Mouse (Mus musculus): Measurements from ENCODE around the gene Ubxn10. TPM values are rescaled to one million over a fixed set of nuclear protein-coding genes. Genes with fewer than 3 reads are reported as not detected.

The Ubxn10 gene
- polyA plus RNA-seq, 1 experiment from 2014 or later = 2.3 TPM

DNA sequence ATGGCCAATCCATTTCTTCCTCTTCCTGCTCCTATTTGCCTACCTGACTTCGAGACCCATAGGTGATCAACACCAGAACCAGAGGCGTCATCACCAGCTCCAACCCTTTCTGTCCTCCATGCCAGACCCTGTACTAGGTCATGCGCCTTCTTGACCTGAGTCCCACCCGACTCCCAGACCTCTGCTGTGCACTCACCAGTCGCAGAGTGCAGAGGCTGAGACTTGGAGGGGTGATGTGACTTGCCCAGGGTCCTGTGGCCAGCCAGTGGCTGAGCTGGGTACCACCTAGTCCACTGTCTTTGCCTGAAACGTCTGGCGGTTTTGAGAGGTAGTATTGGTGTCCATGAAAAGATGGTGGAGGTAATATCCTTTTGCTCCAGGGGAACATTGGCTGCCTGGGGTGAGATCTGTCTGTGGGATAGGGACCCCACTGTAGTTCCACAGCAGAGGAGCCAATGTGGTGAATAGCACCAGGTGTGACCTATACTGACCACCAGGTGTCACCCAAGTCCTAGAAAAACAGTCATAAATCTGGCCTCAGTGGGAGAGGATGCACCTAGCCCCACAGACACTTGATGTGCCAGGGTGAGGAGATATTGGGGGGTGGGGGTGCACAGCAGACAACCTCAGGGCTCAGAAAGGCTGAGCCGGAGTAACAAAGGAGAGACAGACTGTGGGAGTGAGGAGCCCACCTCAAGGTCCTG is 11.6 kb upstream of the Ubxn10 start:
- Histone ChIP-seq H3K36me3 (ENCODE audit: control insufficient read depth, insufficient read depth, low read length) (no peaks in the 10 kb centered on the region), H3K4me3 (ENCODE audit: low read depth, low read length) (no peak overlapping the region), H3K27me3 (ENCODE audit: control insufficient read depth, insufficient read depth, low read length) (no peaks in the 10 kb centered on the region), H3K4me1 (ENCODE audit: control insufficient read depth, insufficient read depth, low read length) (0 out of 2 replicates have a peak, but pooled peaks cover 3% of the 10 kb centered on the region), H3K4me2 (ENCODE audit: low read depth, severe bottlenecking) (no peak overlapping the region), H3K27ac (replicated peaks; ENCODE audit: low read depth, low read length) (no peak overlapping the region), H3K9me3 (ENCODE audit: control insufficient read depth, low read length) (peaks cover 3% of the 10 kb centered on the region; the same call in 1 of the 2 replicates), H3K9ac (ENCODE audit: low read length) (no peak overlapping the region)
- DNase-seq (ENCODE audit: low spot score) (peak; percentile 51), ATAC-seq (ENCODE audit: insufficient number of reproducible peaks, low FRiP score, low TSS enrichment, low read depth) (no peak)
- WGBS = 53% methylated on average over 8 of the region's 8 CpGs

DNA sequence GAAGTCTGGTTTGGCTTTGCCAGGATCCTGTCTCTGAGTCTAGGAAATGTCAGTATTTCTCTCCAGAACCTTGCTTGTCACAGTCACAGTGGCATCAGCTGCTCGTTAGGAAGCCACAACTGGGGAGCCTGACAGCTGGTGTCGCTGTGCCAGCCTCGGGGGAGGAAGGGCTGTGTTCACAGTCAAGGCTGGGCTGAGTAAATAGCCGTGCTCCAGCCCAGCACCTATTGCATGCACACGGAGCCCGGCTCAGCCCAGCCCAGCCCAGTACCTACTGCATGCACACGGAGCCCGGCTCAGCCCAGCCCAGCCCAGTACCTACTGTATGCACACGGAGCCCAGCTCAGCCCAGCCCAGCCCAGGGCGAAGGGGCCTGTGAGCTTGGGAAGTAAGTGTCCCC is 10.9 kb upstream of the Ubxn10 start:
- WGBS = 74% methylated on average over 10 of the region's 10 CpGs
- no peak for ATAC-seq (ENCODE audit: insufficient number of reproducible peaks, low FRiP score, low TSS enrichment, low read depth)

DNA sequence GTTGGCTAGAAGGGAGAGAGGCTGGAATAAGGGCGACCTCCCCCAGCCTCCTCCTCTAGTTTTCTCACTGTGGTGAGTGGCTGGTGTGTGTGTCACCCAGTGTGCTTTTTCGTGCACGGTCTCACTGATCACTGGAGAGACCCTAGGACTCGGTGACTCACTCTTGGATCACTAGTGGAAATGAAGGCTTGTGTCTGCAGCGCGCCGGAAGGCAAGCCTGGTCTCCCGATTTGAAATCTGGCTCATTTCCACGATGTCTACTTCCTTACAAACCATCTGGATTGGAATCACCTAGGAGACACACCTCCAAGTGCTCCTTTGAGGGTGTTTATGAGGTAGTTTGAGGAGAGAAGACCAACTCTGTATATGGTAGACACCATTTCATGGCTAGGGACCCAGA is 9.9 kb upstream of the Ubxn10 start:
- Histone ChIP-seq H3K9ac (ENCODE audit: low read length) (no peak overlapping the region), H3K27me3 (ENCODE audit: control insufficient read depth, insufficient read depth, low read length) (no peaks in the 10 kb centered on the region), H3K27ac (replicated peaks; ENCODE audit: low read depth, low read length) (no peak overlapping the region), H3K9me3 (ENCODE audit: control insufficient read depth, low read length) (no peaks in the 10 kb centered on the region), H3K4me2 (ENCODE audit: low read depth, severe bottlenecking) (no peak overlapping the region), H3K36me3 (ENCODE audit: control insufficient read depth, insufficient read depth, low read length) (no peaks in the 10 kb centered on the region), H3K4me3 (ENCODE audit: low read depth, low read length) (no peak overlapping the region), H3K4me1 (ENCODE audit: control insufficient read depth, insufficient read depth, low read length) (0 out of 2 replicates have a peak, but pooled peaks cover 3% of the 10 kb centered on the region)
- WGBS = 91% methylated on average over 9 of the region's 9 CpGs
- no peak for DNase-seq (ENCODE audit: low spot score)
- ATAC-seq (ENCODE audit: insufficient number of reproducible peaks, low FRiP score, low TSS enrichment, low read depth) = no peak

More for the DNA sequence above, 10.9 kb upstream of the Ubxn10 start:
- Histone ChIP-seq H3K4me2 (ENCODE audit: low read depth, severe bottlenecking) (no peak overlapping the region), H3K4me1 (ENCODE audit: control insufficient read depth, insufficient read depth, low read length) (0 out of 2 replicates have a peak, but pooled peaks cover 3% of the 10 kb centered on the region), H3K27ac (replicated peaks; ENCODE audit: low read depth, low read length) (no peak overlapping the region), H3K9ac (ENCODE audit: low read length) (no peak overlapping the region), H3K36me3 (ENCODE audit: control insufficient read depth, insufficient read depth, low read length) (no peaks in the 10 kb centered on the region), H3K9me3 (ENCODE audit: control insufficient read depth, low read length) (peaks cover 3% of the 10 kb centered on the region; the same call in 1 of the 2 replicates), H3K4me3 (ENCODE audit: low read depth, low read length) (no peak overlapping the region), H3K27me3 (ENCODE audit: control insufficient read depth, insufficient read depth, low read length) (no peaks in the 10 kb centered on the region)
- no peak for DNase-seq (ENCODE audit: low spot score)

DNA sequence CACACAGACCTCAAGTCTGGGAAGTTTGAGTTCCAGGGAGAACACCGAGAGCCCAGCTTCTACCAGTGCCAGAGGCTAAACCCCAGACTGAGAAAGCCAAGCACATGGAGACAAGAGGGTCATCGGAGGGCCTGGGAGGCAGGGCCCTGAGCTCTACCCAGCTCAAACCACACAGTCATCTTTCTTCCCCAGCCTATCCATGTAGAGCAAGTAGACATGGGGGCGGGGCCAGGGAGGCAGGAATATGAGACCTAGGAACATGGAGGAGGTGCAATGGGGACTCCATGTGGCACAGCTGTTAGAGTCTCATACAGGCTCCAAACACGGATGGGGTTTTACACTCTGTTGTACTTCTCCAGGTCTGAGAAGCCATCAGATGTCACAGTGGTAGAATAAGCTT is 8.9 kb upstream of the Ubxn10 start:
- 59% methylated on average over 4 of the region's 4 CpGs for WGBS
- Histone ChIP-seq H3K4me3 (ENCODE audit: low read depth, low read length) (no peak overlapping the region), H3K4me2 (ENCODE audit: low read depth, severe bottlenecking) (no peak overlapping the region), H3K9me3 (ENCODE audit: control insufficient read depth, low read length) (no peaks in the 10 kb centered on the region), H3K27me3 (ENCODE audit: control insufficient read depth, insufficient read depth, low read length) (no peaks in the 10 kb centered on the region), H3K27ac (replicated peaks; ENCODE audit: low read depth, low read length) (no peak overlapping the region), H3K9ac (ENCODE audit: low read length) (no peak overlapping the region), H3K36me3 (ENCODE audit: control insufficient read depth, insufficient read depth, low read length) (no peaks in the 10 kb centered on the region), H3K4me1 (ENCODE audit: control insufficient read depth, insufficient read depth, low read length) (0 out of 2 replicates have a peak, but pooled peaks cover 3% of the 10 kb centered on the region)
- DNase-seq (ENCODE audit: low spot score) (peak; percentile 63), ATAC-seq (ENCODE audit: insufficient number of reproducible peaks, low FRiP score, low TSS enrichment, low read depth) (peak; percentile 72; the same call in 1 of the 2 replicates)

DNA sequence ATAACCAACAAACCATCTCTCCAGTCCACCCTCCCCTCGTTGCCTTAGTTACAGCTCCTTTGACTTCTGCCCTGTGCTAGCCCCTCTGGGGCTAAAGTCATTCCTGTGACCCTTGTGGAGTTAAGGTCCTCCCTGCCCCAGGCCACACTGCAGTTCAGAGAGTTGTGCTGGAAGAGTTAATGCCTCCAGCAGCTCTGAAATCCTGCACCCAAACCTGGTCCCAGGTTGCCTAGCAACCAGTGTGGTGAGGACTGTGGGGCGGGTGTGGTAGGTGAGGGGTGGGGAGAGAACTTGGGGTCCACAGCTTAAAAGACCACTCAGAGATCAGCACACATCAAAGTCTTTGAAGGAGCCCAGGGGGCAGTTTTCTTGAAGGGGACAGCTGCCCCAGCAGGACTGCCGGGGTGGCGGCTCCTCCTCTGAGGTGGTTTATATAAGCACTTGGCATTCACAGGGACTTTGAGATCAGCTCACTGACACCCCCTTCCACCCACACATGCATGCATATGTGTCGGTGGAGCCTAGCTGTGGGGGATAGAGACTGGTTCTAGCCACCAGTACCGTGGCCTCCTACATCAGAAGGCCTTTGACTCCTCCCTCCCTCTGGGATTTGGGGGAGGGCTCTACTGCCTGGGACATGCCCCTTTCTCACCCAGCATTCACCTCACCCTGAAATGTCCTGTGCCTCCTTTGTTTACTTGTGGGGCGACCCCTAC is 2.3 kb upstream of the Ubxn10 start:
- Histone ChIP-seq H3K4me1 (ENCODE audit: control insufficient read depth, insufficient read depth, low read length) (peaks cover 13% of the 10 kb centered on the region), H3K4me3 (ENCODE audit: low read depth, low read length) (no peak overlapping the region), H3K9ac (ENCODE audit: low read length) (no peak overlapping the region), H3K4me2 (ENCODE audit: low read depth, severe bottlenecking) (no peak overlapping the region), H3K36me3 (ENCODE audit: control insufficient read depth, insufficient read depth, low read length) (no peaks in the 10 kb centered on the region), H3K27me3 (ENCODE audit: control insufficient read depth, insufficient read depth, low read length) (no peaks in the 10 kb centered on the region), H3K27ac (replicated peaks; ENCODE audit: low read depth, low read length) (no peak overlapping the region), H3K9me3 (ENCODE audit: control insufficient read depth, low read length) (no peaks in the 10 kb centered on the region)
- 10% methylated on average over 7 of the region's 7 CpGs for WGBS
- ATAC-seq (ENCODE audit: insufficient number of reproducible peaks, low FRiP score, low TSS enrichment, low read depth) (peak; percentile 41; the same call in 1 of the 2 replicates), DNase-seq (ENCODE audit: low spot score) (no peak)

DNA sequence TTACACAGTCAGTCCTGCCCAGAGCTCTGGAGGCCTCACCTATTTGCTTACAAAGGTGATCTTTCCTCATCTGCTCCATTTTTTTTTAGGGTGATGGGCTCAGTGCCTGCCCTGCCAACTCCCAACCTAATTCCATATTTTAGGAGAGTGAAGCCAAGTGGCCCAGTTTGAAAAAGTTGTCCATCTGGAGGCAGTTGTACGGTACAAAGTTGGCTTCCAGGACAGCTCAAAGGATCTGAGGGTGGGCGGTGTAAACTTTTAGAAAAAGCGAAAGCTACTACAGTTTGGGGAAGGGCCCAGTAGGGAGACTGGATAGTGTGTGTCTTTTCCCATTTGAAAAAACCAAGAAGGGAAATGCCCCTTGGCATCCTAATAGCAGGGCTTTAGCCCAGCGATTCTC is 2.1 kb downstream of the Ubxn10 start:
- no peak overlapping the region for H3K4me3 ChIP-seq (ENCODE audit: low read depth, low read length)
- H3K9ac ChIP-seq (ENCODE audit: low read length) = no peak overlapping the region
- no peak overlapping the region for H3K27ac ChIP-seq (replicated peaks; ENCODE audit: low read depth, low read length)
- peaks cover 13% of the 10 kb centered on the region for H3K4me1 ChIP-seq (ENCODE audit: control insufficient read depth, insufficient read depth, low read length)
- WGBS = 94% methylated on average over 4 of the region's 4 CpGs
- no peak for ATAC-seq (ENCODE audit: insufficient number of reproducible peaks, low FRiP score, low TSS enrichment, low read depth)
- no peaks in the 10 kb centered on the region for H3K27me3 ChIP-seq (ENCODE audit: control insufficient read depth, insufficient read depth, low read length)
- H3K4me2 ChIP-seq (ENCODE audit: low read depth, severe bottlenecking) = no peak overlapping the region
- no peaks in the 10 kb centered on the region for H3K36me3 ChIP-seq (ENCODE audit: control insufficient read depth, insufficient read depth, low read length)
- no peaks in the 10 kb centered on the region for H3K9me3 ChIP-seq (ENCODE audit: control insufficient read depth, low read length)
- no peak for DNase-seq (ENCODE audit: low spot score)

DNA sequence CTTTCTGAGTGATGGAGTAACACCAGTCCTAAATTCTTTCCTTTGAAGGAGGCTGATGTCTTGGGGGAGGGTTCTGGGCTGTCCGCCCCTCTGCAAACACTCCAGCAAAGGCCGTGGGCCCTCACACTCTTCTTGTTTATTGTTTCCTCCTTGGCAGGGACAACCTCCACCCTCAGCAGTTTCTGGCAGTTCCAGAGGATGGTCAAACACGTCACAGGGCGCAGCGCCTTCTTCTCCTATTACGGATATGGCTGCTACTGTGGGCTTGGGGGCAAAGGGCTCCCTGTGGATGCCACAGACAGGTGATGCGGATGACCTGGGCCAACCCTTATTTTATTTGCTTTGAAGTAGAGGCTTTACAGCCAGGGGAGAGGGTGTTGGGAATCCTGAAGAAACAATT is 2.9 kb downstream of the Ubxn10 start:
- H3K4me1 ChIP-seq (ENCODE audit: control insufficient read depth, insufficient read depth, low read length) = peaks cover 8% of the 10 kb centered on the region
- 46% methylated on average over 7 of the region's 7 CpGs for WGBS
- DNase-seq (ENCODE audit: low spot score) (no peak), ATAC-seq (ENCODE audit: insufficient number of reproducible peaks, low FRiP score, low TSS enrichment, low read depth) (no peak)
- no peaks in the 10 kb centered on the region for H3K36me3 ChIP-seq (ENCODE audit: control insufficient read depth, insufficient read depth, low read length)
- no peak overlapping the region for H3K4me2 ChIP-seq (ENCODE audit: low read depth, severe bottlenecking)
- no peak overlapping the region for H3K27ac ChIP-seq (replicated peaks; ENCODE audit: low read depth, low read length)
- no peak overlapping the region for H3K9ac ChIP-seq (ENCODE audit: low read length)
- H3K9me3 ChIP-seq (ENCODE audit: control insufficient read depth, low read length) = no peaks in the 10 kb centered on the region
- H3K27me3 ChIP-seq (ENCODE audit: control insufficient read depth, insufficient read depth, low read length) = no peaks in the 10 kb centered on the region
- H3K4me3 ChIP-seq (ENCODE audit: low read depth, low read length) = no peak overlapping the region

DNA sequence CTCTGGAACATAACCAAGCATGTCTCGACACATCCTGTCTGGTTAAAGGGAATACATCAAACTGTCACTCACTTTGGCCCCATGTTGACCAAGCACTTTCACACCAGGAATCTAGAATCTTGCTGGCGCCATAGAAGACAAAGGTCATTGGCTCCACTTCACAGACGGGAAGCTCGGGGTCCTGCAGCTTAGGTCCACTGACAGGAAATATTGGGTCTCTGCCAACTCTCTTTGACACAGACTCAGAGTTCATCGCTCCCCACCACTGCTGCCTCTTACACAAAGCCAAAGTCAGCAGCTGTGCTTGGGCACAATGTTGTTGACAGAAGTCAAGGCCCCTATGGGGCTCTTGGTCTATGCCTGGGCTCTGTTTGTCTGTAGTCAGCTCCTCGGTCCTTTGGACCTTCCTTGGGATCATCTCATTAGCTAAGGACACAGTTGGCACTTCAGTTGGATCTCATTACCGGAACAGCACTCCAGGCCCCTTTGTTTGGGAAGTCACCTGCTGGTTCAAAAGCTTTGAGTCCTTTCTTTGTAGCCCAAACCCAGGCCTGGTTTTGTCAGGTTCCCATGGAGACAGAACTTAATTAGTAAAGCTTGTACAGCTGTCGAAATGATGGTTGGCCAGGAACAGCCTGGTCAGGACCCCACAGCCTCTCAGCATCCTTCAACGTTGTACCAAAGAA is 7.8 kb downstream of the Ubxn10 start:
- Histone ChIP-seq H3K36me3 (ENCODE audit: control insufficient read depth, insufficient read depth, low read length) (no peaks in the 10 kb centered on the region), H3K27me3 (ENCODE audit: control insufficient read depth, insufficient read depth, low read length) (no peaks in the 10 kb centered on the region), H3K27ac (replicated peaks; ENCODE audit: low read depth, low read length) (no peak overlapping the region), H3K9ac (ENCODE audit: low read length) (no peak overlapping the region), H3K9me3 (ENCODE audit: control insufficient read depth, low read length) (no peaks in the 10 kb centered on the region), H3K4me3 (ENCODE audit: low read depth, low read length) (no peak overlapping the region), H3K4me2 (ENCODE audit: low read depth, severe bottlenecking) (no peak overlapping the region), H3K4me1 (ENCODE audit: control insufficient read depth, insufficient read depth, low read length) (peaks cover 13% of the 10 kb centered on the region)
- WGBS = 64% methylated on average over 9 of the region's 9 CpGs
- DNase-seq (ENCODE audit: low spot score) (no peak), ATAC-seq (ENCODE audit: insufficient number of reproducible peaks, low FRiP score, low TSS enrichment, low read depth) (no peak)

Data from limb, embryonic 11.5 days (tissue).